Mouse (Mus musculus): Measurements from ENCODE around the gene Ipo5. TPM values are rescaled to one million over a fixed set of nuclear protein-coding genes. Genes with fewer than 3 reads are reported as not detected.

Gene Ipo5
- total RNA-seq, 2 experiments from 2014 or later, result 103 to 111 TPM

GRCm38 (mm10) chr14:120912090-120912710, 1.2 kb downstream of the Ipo5 start:
- intact Hi-C loops (cut with DNase I), result loop anchor here (5.0 kb wide), 1 partner anchor 45 kb away; no protein-coding TSS in a partner anchor
- DNase-seq (ENCODE audit: low spot score in 2 of 2), result no peak

GRCm38 (mm10) chr14:120912916-120913315, 1.9 kb downstream of the Ipo5 start:
- intact Hi-C loops (cut with DNase I), result loop anchor here (5.0 kb wide), 1 partner anchor 46 kb away; no protein-coding TSS in a partner anchor
- no peak for DNase-seq (ENCODE audit: low spot score in 2 of 2)

DNA sequence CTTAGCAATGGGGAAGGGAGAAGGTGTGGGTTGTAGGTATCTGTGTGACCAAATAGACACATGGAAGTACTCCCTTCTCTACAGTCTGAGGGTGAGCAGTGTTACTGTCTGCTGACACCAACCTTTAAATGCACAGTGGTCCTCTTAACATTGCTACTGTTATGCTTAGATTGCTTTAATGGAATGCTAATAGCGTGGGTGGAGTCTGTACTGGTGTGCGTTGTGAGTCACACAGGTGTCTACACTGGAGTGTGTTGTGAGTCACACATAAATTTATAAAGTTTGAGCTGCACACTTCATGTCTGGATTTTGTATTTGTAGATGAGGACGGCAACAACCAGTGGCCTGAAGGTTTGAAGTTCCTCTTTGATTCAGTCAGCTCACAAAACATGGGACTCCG, 10.8 kb downstream of the Ipo5 start:
- intact Hi-C loops (cut with DNase I), result no loop called here
- DNase-seq (ENCODE audit: low spot score in 2 of 2), result no peak

- no peak for DNase-seq (ENCODE audit: low spot score in 2 of 2)
- intact Hi-C loops (cut with DNase I), result no loop called here
These were observed 13.0 kb downstream of the Ipo5 start for GRCm38 (mm10) chr14:120924044-120924443.

DNA sequence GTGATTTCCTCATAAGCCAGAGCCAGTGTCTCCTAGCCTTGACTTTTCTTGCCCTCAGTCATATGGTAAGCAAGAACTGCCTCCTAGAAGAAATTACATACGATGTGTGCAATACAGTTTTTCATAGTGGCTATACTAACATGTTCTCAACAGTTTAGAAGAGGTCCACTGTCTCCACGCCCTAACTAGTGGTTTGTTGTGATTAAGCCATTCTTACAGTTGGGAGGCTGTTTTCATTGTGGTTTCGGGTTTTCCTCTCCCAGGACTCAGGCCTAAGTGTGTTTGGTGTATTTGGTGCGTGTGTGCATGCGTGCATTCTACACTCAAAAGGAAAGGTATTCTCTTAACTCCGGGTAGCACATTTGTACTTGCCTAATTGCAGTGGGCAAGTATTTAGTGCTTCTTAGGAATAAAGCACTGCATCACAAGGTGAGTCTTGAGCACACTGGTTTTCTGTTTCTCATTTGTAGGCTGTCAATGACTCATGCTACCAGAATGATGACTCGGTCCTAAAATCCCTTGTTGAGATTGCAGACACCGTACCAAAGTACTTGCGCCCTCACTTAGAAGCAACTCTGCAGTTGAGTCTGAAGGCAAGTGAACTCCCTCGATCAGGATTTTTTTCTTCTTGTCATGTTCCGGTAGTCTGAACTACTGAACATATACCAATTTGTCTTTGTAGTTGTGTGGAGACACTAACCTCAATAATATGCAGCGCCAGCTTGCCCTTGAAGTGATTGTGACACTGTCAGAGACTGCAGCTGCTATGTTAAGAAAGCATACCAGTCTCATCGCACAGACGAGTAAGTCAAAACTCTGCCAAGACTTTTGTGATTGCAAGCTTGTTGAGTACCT, 14.9 kb downstream of the Ipo5 start:
- DNase-seq (ENCODE audit: low spot score in 2 of 2), result no peak
- intact Hi-C loops (cut with DNase I), result no loop called here

DNA sequence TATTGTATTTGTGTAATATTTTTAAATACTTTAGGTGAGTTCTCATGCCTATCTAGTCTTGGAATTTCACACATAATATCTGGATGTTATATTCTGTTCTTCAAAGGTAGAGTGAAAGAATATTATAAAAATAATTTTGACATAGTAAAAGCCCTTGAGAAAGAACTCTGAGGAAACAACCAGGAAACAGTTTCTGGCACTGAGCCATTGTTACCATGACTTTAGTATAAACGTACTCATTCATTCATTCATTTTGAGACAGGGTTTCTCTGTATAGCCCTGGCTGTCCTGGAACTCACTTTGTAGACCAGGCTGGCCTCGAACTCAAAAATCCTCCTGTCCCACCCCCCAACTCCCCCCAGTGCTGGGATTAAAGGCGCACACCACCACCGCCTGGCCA, 20.2 kb downstream of the Ipo5 start:
- intact Hi-C loops (cut with DNase I), result no loop called here
- no peak for DNase-seq (ENCODE audit: low spot score in 2 of 2)

DNA sequence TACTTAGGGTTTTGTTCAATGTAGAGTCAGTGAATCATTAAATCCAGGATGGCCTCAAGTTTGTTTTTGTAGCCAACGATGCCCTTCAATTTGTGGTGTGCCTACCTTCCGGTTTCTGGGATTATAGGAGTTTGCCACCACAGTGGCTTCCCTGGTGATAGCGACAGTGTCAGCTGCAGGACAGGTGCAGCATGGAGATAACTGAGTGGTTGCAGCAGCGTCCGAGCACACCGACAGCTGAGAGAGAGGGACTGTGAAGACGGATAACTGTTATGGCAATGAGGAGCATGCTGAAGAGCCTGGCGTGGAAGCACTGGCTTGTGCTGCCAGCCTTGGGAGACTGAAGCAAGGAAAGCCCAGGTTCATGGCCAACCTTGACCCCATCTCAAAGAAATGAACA, 22.6 kb downstream of the Ipo5 start:
- intact Hi-C loops (cut with DNase I), result no loop called here

GRCm38 (mm10) chr14:120937102-120937501, 26.1 kb downstream of the Ipo5 start:
- intact Hi-C loops (cut with DNase I), result no loop called here
- no peak for DNase-seq (ENCODE audit: low spot score in 2 of 2)

More for the DNA sequence above, 22.6 kb downstream of the Ipo5 start:
- DNase-seq (ENCODE audit: low spot score in 2 of 2), result no peak

- intact Hi-C loops (cut with DNase I), result no loop called here
- no peak for DNase-seq (ENCODE audit: low spot score in 2 of 2)
These were observed 31.8 kb downstream of the Ipo5 start for GRCm38 (mm10) chr14:120942803-120943202.

DNA sequence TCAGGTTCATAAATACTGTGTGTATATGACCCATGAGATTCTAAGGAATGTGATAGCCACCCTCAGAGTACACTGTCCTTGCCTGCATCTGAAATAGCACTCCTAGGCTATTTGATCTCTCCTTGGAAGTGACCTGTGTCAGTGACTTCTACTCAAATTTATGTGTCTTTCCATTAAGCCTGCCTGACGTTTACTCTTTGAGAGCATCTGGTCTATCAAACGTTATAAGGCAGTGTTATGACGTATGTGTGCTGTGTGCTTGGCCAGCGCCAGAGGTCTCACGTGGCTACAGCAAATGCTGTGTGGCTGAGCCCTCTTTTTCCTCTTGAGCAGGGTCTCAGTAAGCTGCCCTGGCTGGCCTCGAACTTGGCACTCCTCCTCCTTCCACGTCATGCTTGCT, 34.1 kb downstream of the Ipo5 start:
- intact Hi-C loops (cut with DNase I), result no loop called here

DNA sequence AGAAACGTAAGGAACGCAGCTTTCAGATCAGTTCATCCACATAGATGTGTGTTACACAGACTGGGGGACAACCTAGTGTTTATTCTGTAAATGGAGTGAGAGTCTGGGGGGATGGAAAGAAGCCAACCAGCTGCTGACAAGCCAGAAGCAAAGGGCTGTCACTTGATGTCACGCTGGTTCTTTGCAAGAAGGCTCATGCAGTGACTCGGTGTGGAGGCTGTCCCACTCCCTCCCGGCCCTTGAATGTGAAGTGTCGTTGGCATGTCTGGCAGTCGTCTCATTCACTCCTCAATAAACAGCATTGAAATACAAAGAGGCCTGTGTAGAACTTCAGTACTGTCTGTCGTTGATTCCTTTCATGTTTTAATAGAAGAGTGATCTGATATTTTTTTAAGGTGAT, 36.1 kb downstream of the Ipo5 start:
- intact Hi-C loops (cut with DNase I), result no loop called here
- no peak for DNase-seq (ENCODE audit: low spot score in 2 of 2)

More for the DNA sequence above, 34.1 kb downstream of the Ipo5 start:
- DNase-seq (ENCODE audit: low spot score in 2 of 2), result no peak

GRCm38 (mm10) chr14:120949002-120949401, 38.0 kb downstream of the Ipo5 start:
- intact Hi-C loops (cut with DNase I), result no loop called here
- no peak for DNase-seq (ENCODE audit: low spot score in 2 of 2)

GRCm38 (mm10) chr14:120950068-120950467, 39.0 kb downstream of the Ipo5 start:
- DNase-seq (ENCODE audit: low spot score in 2 of 2), result no peak
- intact Hi-C loops (cut with DNase I), result no loop called here

DNA sequence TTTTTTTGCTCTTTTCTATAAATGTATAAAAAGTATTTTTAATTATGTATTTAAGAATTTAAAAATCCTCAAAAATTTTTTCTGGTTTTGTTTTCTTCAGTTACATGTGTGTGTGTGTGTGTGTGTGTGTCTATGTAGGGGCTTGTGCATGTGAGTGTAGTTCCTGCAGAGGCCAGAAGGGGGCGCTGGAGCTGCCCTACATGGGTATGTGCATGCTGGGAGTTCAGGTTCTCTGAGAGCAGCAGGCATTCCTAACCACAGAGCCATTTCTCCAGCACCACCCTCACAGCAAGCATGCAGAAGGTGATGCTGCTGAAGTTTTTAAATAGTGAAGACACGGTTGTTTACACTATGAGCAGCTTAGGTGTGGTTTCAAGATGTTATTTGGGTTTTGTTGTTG, 41.4 kb downstream of the Ipo5 start:
- DNase-seq (ENCODE audit: low spot score in 2 of 2), result no peak
- intact Hi-C loops (cut with DNase I), result no loop called here

DNA sequence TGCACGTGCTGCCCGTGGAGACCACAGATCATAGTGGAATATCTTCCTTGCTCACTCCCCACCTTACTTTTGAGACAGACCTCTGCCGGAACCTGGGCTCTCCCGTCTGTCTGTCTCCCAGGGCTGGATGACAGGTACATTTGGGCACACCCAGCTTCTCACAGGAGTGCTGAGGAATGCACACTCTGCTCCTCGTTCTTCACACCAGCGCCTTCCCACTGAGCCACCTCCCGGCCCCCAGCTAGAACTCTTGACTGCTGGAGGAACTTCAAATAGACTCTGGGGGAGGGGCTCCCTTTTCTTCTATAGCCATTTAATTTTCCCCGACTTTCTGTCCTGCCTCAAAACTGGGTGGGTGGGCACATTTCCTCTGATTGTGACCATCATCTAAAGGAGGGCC, 49.5 kb downstream of the Ipo5 start:
- intact Hi-C loops (cut with DNase I), result no loop called here
- DNase-seq (ENCODE audit: low spot score in 2 of 2), result no peak

GRCm38 (mm10) chr14:120960991-120961390, 50.0 kb downstream of the Ipo5 start:
- intact Hi-C loops (cut with DNase I), result no loop called here
- peak in 1 of 2 experiments; percentile 58 for DNase-seq (ENCODE audit: low spot score in 2 of 2)

DNA sequence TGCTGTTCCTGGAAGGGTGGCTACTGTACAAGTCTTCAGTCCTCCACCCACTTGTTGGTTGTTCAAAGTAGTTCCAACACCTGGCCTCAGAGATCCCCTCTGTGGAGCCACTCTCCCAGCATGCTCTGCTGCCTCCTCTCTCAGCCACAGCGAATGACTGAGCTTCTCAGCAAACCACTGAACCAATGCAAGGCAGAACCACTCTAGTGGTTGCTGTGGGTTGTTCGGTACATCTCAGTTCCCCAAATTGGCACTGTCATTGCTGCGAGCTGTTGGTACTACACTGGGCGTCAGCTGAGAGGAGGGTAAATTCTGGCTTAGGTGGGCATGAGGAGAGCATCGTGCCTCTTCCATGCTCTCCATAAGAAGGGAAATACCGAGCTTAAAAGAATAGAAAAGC, 56.0 kb downstream of the Ipo5 start:
- DNase-seq (ENCODE audit: low spot score in 2 of 2), result no peak
- intact Hi-C loops (cut with DNase I), result no loop called here

DNA sequence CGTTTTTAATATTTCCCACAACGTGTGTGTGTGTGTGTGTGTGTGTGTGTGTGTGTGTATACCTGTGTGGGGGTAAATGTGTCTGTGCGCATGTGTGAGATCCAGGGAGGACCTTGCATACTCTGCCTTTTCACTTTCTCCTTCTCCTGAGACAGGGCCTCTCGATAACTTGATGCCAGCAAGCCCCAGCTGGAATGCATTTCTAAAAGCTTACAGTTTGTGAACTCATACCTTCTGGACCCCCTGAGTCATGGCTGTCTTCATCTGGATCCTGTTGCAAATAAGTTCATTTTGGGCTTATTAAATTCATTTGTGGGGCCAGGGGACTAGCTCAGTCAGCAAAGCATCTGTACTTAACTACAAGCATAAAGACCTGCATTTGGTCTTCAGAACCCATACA, 57.7 kb downstream of the Ipo5 start:
- intact Hi-C loops (cut with DNase I), result no loop called here
- no peak for DNase-seq (ENCODE audit: low spot score in 2 of 2)

DNA sequence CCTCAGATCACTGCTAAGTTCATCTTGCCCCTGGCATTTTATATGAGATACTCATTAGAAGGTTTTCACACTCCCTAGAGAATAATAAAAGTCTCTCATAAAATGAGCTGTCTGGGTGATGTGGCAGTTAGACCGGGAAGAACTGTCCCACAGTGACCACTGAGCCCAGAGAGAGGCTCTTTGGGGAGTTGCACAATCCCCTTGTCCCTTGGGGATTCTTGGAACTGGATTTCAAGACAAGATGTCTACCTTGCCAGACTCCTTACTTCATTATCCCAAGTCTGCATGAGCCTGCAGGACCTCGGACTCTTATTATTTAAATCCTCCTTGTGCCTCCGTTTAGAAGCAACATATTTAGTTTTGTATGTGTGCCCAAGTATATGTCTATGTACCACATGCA, 58.6 kb downstream of the Ipo5 start:
- intact Hi-C loops (cut with DNase I), result no loop called here
- DNase-seq (ENCODE audit: low spot score in 2 of 2), result no peak

DNA sequence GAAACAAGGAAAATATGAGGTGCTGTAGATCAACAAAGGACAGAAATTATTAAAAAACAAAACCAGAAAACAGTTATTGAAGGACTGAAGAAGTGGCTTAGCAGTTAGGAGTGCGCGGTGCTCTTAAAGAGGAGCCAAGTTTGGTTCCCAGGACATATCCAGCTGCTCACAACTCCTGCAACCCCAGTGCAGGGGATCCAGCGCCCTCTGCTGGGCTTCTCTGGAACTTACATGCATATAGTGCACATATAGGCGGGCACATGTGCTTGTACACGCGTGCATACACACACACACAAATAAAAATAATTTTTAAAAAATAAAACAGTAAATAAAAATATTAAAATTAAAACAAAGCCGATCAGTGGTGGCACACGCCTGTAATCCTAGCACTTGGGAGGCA, 59.6 kb downstream of the Ipo5 start:
- no peak for DNase-seq (ENCODE audit: low spot score in 2 of 2)
- intact Hi-C loops (cut with DNase I), result no loop called here

DNA sequence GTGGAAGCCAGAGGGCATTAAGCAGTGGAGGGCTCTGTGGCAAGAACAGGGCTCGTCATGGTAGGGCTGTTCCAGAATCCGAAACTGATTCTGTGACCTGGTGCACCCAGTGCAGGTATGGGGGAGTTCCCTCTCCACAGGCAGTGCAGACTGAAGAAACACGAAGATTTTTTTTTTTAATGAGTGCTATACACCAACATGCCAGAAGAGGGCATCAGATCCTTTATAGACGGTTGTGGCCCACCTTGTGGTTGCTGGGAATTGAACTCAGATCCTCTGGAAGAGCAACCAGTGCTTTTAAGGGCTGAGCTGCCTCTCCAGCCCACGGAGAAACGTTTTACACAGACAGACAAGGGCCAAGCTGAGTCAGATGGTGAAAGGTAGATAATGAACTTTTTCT, 60.3 kb downstream of the Ipo5 start:
- intact Hi-C loops (cut with DNase I), result no loop called here
- DNase-seq (ENCODE audit: low spot score in 2 of 2), result no peak
